Mouse (Mus musculus): ENCODE data around the gene Rdx.
A peak's percentile ranks its signal among the peaks of the same experiment; 100 is the strongest.
"Not testable (repeated sequence)": the region's sequence is repeated elsewhere in the genome, so short reads cannot be mapped to it uniquely, and the experiment has no call there.

The Rdx gene

DNA sequence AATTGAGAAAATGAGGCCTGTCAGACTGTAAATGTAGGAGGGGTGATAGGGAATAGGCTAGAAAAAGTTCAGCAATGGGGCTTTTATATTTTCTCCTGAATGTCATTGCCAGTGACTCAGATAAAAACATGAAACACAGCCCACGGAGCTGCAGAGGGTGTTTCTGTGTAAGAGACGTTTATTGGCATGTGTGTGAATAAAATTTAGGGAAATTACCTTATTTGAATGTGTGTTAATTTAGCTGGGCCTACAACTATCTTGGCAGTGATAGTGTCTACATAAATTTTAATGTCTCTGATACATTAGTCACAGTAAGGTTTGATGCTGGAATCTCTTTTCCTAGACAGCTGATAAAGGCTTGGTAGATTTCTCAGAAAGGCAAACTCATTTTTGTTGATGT lies 12.8 kb downstream of the Rdx start:
- DNase-seq, result no peak

DNA sequence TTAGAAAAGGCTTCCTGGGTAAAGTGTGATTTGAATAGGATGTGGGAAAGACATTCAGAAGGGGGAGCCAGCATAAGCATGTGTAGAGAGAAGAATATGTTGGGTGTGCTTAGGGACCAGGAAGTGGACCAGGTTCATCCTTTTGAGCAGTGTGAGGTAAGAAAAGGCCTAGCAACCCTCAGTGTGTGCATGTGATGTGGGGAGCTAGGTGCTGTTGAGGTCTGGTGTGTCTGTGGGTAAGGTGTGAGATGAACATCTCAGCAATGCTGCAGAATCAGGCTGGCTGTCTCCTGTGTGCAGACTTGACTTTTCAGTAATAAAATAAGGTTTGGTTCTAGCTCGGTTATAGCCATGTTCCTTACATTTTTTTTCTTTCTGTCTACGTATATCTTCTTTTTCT lies 23.1 kb downstream of the Rdx start:
- DNase-seq, result no peak

DNA sequence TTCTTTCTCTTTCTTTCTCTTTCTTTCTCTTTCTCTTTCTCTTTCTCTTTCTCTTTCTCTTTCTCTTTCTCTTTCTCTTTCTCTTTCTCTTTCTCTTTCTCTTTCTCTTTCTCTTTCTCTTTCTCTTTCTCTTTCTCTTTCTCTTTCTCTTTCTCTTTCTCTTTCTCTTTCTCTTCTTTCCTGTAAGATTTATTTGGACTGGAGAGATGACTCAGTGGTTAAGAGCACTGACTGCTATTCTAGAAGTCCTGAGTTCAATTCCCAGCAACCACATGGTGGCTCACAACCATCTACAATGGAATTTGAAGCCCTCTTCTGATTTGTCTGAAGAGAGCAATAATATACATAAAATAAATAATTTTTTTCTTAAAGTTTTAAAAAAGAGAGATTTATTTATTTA lies 24.4 kb downstream of the Rdx start:
- not testable (repeated sequence) for DNase-seq

DNA sequence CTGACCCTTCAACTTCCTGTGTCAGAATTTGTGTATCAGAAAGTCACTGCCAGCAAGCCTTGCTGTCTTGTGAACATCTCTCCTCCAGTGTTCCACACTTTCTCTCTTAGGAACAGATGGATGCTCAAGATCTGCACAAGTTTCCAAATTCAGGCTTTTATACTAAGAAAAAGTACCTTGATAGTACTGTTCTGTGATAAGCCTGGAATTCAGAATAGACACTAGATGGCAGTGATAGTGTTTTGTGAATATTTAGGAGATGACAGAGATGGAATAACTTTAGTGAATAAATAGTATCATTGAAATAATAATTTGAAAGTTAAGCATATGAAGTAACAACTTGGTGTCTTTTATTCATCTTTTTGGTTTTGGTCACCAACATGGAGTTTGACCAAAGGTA lies 25.2 kb downstream of the Rdx start:
- DNase-seq, result no peak

DNA sequence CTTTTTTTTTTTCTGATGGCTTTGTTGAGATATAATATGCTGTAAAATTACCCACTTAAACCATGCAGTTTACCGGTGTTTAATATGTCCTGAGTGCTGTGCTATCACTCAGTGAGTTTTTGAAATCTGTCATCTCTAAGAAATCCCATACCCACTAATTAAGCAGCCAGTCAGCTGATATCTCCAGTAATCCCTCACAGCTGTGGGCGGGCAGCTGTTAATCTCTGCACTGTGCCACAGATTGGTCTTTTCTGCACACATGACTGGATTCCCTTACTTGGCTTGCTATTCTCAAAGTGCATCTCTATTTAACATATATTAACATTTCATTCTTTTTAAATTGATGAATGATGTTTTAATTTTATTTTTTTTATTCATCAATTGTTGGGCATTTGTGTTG lies 29.1 kb downstream of the Rdx start:
- no peak for DNase-seq

DNA sequence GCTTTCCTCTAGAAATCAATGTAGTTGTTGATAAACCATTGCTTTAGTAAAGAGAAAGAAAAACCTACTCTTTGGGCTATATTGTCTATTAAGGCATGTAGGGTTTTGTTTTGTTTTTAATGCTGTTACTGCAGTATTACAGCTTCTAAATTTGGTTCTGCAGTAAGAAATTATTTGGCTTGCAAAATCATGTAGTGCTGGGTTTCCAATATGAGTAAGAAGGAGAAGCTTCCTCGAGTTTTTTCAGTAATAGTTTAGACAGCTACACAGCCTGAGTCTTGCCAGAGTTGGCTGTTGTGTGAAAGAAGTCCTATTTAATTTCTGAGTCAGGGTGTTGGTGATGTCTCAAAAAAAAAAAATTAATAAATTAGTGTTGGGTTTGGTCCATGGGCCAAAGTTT lies 30.7 kb downstream of the Rdx start:
- DNase-seq, result no peak

DNA sequence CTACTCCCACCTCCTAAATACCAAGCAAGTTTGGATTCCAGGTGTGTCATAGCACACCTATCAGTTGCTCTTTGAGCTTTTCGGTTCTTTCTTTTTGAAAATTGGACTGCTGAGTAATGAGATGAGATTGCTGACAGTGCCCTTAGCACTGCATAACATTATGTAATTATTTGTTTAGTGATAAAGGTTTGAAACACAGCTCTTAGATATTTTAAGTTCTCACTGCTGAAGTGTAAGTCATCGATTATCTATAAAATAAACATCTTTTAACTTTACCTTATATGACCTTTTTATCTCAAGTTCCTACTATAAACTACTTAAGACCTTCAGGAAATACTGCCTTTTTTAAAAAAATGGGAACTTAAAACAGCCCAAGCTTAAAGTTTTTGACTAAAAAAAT lies 35.0 kb downstream of the Rdx start:
- no peak for DNase-seq

DNA sequence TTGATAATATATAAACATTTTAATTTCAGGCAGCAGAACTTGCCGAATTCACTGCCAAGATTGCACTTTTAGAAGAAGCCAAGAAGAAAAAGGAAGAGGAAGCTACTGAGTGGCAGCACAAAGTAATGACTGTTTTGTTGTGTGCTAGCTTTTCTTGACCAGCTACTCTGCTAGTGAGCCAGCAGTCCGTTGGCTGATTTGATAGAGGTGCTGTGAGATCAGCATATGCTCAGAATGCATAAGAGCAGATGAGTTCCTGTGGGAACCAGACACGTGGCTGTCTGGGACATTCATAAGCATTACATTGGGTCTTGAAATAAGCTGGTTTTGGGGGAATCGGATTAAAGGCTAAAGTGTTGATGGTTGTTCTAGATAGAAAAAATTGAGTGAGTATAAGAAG lies 35.4 kb downstream of the Rdx start:
- DNase-seq, result no peak

DNA sequence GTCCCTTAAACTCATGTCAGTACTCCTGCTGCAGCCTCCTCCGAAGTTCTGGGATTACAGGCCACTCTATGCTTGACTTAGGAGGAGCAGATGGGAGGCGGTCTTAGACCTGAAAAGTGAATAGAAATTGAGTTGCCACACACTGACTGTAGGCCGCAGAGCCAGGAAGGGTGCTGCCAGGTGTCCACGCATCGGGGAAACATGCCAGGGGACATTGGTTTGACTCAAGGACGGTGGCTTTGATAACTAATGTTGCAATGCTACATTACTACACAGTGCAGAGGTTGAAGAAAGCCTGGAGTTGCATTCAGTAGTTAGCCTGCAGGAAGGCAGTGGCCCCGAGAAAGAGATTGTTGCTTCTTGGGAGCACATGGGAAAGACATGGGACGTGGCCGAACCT lies 44.8 kb downstream of the Rdx start:
- no peak for DNase-seq

DNA sequence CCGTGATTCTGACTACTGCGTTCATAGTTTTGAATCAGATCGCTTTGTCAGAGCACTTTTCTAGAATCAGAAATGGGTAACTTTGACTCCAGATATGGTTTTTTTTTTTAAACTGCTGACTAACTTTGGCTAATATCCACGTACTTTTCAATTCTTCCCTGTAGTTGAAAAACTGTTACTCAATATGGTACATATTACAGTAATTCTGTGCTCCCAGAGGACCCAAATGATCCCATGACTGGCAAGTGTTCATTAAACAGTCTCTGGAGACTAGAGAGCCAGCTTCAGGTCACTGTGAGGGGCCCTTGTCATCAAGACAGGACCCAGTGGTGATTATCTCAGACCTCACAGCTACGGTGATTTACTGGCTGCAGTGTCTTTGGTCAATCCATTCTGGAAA lies 45.3 kb downstream of the Rdx start:
- DNase-seq, result no peak

DNA sequence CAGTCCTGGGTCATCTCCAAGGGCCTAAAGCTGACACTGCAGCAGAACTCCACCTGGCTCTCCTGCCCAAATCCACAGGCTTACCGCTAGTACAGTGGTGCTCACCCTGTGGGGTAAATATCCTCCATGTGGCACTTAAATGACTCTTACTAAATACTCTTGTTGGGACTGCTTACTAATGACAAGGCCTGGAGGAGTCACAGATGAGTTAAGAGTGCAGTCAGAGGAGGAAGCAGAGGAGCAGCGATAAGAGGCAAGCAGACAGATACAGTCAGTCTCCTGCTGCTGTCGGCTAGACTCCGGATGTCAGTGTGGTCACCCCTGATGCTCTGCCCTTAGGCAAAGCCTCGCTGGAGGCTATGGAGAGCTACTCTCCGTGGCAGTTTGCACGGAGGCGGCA lies 46.1 kb downstream of the Rdx start:
- no peak for DNase-seq

DNA sequence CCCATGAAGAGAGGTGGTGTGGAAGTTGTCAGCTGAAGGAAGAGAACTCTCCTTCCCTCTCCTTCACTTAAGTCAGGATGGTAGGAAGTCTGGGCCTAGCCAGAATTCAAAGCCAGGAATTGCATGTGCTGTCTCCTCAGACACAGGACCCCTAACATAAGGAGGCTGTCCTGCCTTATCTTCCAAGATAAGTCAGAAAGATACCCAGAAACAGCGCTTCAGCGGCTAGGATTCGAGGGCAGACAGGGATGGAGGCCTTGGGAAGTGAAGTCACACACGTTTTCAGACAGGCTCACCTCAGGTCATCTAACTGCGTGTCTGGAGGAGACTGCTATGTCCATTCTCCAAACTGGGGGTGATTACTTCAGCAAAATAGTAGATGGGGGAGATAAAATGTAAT lies 47.0 kb downstream of the Rdx start:
- DNase-seq, result no peak

DNA sequence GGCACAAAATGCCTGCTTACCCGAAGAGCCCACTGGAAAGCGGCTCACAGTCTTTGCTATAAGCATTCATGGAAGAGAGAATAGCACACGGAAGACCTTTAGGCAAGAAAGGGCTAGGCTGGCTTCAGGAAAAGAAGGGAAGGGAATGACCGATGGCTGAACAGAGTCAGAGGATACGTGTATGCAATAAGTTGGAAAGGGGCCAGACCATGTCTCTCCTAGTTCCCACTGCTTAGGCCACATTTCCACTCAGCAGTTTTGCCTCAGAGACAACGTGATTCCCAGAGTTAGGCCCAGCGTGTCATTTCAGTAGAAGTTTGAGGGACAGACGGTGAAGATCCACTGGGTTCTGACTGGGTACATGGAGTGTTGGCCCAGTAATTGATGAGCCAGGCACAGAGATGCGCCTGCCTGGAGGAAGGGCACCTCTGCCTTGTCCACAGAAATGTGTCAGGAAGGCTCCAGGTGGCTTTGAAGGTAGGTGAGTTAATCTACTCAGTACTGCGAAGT lies 47.6 kb downstream of the Rdx start:
- DNase-seq, result no peak

DNA sequence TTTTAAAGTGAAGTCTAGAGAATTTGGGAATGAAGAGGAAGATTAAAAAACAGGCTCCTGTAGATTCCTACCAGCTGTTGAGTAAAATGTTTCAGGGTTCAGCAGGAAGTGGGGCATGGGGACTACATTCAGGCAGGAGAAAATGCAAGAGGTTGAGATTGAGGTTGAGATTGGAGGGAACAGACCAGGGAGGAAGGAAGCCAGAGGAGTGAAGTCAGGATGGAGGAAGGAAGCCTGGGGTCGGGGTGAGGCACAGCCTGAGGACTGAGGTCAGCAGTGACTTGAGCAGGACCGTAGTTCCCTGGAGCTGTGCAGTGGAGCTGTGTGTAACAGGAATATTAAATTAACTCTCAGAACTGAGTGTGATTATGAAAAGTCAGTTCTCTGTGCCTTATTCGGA lies 48.7 kb downstream of the Rdx start:
- DNase-seq, result no peak

DNA sequence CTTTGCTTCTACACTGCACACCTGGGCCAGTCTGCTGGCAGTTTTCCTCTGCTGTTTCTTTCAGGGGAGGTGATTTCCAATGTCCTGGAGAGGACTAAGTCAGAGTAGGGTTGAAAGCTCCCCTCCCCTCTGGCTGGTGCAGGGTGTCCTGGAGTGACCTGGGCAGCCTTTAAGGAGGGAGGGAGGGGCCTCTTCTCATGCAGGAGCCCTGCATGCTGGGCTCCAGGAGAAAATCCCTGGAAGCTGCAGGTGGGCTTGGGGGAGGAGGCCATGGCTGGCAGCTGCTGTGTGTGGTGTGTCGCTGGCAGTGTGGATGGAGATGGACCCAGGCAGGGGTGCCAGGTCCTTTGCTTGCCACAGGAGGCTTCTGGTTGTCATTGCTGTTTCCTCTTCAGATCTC lies 50.4 kb downstream of the Rdx start:
- peak in 1 of 2 experiments; percentile 28 for DNase-seq

DNA sequence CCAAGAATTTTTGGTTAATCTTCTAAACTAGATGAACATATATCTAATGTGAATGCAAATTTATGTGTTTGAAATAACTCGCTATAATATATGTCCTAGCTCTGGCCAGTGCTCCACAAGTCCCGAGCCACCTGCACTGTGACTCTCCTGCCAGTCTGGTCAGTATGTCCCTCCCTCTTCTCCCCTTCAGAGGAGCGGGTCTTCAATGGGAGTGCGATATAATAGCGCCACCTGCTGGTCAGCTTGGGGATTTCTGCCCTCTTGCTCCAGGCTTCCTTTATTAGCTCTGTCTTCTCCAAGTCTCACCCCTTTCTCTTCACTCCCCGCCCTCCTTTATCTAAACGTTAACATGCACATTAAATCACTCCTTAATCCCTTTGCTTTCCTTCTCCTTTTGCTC lies 51.6 kb downstream of the Rdx start:
- peak; percentile 90 to 92 for DNase-seq

DNA sequence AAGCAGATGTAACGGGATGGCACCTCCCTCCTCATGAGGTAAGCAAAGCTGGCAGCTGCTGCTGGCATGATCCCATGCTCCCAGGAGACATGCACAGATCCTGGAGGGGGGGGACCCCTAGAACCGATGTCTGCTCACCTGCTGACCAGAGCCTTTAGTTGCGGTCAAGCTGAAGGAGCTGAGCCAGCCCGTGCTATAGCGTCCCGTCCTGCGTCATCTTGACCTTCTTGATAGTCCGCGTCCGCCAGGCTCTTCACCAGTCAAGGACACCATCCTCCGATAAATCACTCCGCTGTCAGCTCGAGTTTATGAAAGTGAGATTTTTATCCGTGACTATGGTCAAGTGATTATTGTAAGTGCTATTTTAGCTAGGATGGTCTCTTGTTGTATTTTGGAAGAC lies 53.5 kb downstream of the Rdx start:
- no peak for DNase-seq

DNA sequence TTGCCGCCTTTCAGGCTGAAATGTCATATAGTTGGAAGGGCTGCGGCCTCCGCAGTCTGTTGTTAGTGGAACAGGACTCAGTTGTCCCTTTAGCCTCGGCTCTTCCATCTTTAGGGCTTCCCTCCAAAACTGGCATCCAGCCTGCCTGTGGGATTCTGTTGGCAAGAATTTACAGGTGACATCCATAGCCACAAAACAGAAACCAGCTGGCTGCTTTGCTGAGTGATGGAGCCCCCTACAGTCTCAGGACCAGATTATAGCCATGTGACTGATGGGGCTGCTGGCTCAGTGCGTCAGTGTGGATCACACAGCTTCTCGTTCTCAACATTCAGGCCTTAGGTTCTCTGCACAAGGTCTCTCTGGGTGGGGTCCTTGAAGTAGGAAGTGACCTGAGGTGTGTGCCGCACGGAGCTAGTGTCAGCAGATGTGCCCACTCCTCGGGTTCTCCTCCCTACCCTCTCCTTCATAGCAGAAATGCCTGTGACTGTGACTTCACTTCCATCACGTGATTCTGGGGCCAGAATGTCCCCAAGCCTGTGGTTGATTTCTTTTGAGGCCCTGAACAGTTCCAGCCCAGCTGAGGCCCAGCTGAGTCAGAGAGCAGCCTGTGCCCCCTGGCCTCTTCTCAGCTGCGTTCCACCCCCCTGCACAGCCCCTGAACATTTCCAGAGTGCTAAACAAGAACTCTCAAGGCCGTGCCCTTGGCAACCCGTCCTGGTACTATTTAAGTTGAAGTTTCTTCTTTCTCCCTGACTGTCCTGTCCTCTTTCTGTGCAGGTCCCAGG lies 55.3 kb downstream of the Rdx start:
- DNase-seq, result peak; percentile 84 to 88

DNA sequence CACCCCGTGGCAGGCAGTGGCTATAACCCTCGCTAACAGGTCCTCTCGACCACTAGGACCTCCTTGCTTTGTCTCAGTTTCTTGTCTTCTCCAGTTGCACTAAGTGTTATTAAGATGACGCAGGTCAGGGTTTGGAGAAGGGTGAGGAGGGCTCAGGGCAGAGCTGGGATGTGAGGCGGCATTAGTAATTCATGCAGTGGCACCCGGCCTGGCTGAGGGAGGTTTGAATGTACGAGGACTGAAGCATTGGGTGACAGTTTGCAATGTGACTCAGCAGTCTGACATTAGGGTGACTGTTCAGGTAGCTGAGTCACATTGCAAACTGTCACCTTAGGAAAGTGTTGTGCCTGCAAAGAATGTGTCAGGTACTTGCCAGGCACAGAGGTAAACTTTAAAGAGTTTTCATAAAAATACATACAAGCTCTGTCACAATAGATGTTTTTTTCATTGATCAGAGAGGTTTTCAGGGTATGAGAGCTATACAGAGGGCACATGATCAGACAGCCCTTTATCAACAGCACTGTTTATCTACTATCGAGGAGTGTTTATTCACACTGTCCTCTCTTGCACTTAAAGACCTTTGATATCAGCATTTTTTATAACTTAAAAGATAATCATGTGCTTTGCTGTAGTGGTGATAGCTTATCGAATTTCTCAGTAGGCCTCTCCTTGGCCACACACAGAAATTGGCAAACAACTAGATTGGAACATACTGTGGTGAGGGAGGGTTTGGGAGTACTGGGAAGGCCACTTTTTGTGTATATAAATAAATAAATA lies 56.7 kb downstream of the Rdx start:
- DNase-seq, result no peak

DNA sequence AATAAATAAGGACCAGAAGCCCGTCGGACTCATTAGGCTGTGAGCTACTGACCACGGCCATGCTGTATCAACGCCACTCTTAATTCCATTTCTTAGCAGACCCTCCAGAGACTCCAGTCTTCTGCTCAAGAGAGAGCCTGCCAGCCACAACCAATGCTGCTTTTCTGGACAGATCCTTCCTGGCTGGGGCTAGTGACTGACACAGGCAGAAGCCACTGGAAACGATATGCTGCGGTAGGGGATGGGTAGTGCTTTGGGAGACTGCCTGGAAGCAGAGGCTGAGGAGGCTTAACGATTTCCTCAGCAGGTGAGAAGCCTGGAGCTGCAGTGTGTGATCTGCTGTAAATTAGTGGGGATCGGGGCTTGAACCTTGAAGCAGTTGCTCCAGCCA lies 57.2 kb downstream of the Rdx start:
- DNase-seq, result peak in 1 of 2 experiments; percentile 32

DNA sequence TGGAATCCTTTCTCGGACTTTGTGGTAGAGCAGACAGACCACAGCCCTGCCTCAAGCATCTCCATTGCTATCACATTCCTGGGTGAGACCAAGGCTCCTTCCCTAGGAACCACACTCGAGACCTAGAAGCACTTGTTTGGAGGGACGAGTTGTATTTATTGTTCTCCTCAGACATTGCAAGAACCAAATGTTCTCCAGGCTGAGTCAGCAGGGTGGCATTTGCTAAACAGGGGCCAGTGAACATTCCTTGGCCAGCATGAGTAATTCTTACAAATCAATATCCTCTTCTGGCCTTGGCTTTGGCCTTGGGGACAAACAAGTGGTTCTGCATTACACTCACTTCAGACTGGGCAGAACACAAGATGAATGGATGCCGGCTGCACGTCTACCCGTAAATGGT lies 58.5 kb downstream of the Rdx start:
- no peak for DNase-seq

DNA sequence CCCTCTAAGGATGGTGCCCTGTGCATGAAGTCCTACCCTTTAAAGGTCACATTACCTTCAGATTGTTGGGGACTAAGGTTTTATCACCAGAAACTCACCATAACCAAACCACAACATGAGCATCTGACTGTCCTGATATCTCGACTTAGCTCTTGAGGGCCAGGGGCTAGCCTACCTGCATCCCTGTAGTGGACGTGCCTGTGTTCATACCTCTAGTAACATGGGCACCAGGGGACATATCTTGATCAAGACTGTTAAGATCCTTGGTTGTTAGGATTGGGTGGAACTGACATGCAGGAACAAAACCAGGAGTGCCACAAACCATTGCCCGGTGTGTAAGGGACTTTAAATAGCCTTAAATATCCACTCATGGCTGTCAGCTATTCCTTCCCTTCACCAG lies 60.2 kb downstream of the Rdx start:
- DNase-seq, result no peak

DNA sequence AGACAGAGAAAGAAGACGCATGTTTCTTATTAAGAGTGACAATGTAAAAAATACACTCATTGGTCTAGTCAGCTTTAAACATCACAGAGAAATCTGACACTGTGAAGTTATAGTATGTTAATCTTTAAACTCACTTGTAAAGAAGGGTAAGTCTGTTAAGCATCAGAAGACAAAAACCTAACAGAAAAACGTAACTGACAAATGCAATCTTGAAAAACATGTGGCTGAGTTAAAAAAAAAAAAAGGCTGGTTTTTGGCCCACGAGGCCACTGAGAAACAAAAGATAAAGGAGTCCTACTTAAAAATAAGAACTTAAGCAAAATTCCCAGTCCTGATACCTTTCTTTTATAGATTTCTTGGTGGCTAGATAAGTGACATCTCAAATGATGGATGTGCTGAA lies 63.8 kb downstream of the Rdx start:
- DNase-seq, result no peak

DNA sequence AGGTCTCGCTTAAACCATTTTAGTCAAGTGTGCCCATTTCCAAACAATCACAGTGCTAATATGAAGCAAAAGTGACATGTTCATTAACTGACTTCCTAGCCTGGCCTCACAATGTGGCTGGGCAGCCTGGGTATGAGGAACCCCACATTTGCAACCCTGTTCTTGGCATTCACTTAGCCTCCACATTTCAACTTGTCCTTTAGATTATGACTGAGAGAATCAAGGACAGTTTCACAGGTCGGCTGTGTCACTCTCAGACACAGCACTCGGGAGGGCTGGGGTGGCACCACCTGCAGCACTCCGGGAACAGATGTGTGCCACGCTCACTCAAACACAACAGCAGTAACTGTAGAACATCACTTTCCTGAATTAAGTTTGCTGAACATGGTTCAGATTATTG lies 66.1 kb downstream of the Rdx start:
- no peak for DNase-seq

All from cerebellum, postnatal 14 days (tissue).